Mouse (Mus musculus): ENCODE measurements around the gene 0610010F05Rik. TPM values are rescaled to one million over a fixed set of nuclear protein-coding genes. Genes with fewer than 3 reads are reported as not detected.

Gene 0610010F05Rik
- polyA plus RNA-seq, 1 experiment from 2014 or later, result 23.7 TPM

GRCm38 (mm10) chr11:23520473-23521205 is 112.8 kb downstream of the 0610010F05Rik start, which contains the start of gene 1700093K21Rik:
Gene 1700093K21Rik, minus strand, starts transcription at chr11:23521155.
- WGBS, result 49% methylated on average over 5 of the region's 5 CpGs
- H3K4me1 ChIP-seq (replicated peaks; ENCODE audit: insufficient read depth, low read length), result no peaks in the 10 kb centered on the region
- H3K9me3 ChIP-seq (replicated peaks; ENCODE audit: low read length), result no peaks in the 10 kb centered on the region
- no peak within 1 kb of the TSS for H3K27ac ChIP-seq
- ATAC-seq (replicated peaks; ENCODE audit: low FRiP score, low read depth), result no peak
- DNase-seq (ENCODE audit: low spot score), result no peak
- H3K36me3 ChIP-seq (ENCODE audit: insufficient read depth, low read length), result no peaks in the 10 kb centered on the region
- TF ChIP-seq CTCF (IDR thresholded peaks at IDR 0.05; ENCODE audit: low read depth), result no peak
- no peak within 1 kb of the TSS for H3K4me3 ChIP-seq (replicated peaks; ENCODE audit: low read depth, low read length)
- H3K27me3 ChIP-seq (ENCODE audit: insufficient read depth, low read length), result no peaks in the 10 kb centered on the region
- no peak within 1 kb of the TSS for H3K4me2 ChIP-seq (ENCODE audit: low read length)
- H3K9ac ChIP-seq (ENCODE audit: low read depth, low read length), result no peak within 1 kb of the TSS

GRCm38 (mm10) chr11:23518981-23519380 is 114.5 kb downstream of the 0610010F05Rik start:
- no peak overlapping the region for H3K4me3 ChIP-seq (replicated peaks; ENCODE audit: low read depth, low read length)
- no peaks in the 10 kb centered on the region for H3K27me3 ChIP-seq (ENCODE audit: insufficient read depth, low read length)
- H3K27ac ChIP-seq, result no peak overlapping the region
- H3K4me2 ChIP-seq (ENCODE audit: low read length), result no peak overlapping the region
- no peak overlapping the region for H3K9ac ChIP-seq (ENCODE audit: low read depth, low read length)
- DNase-seq (ENCODE audit: low spot score) (no peak), ATAC-seq (replicated peaks; ENCODE audit: low FRiP score, low read depth) (no peak)
- WGBS, result 66% methylated on average over 3 of the region's 3 CpGs
- no peaks in the 10 kb centered on the region for H3K36me3 ChIP-seq (ENCODE audit: insufficient read depth, low read length)
- TF ChIP-seq CTCF (IDR thresholded peaks at IDR 0.05; ENCODE audit: low read depth), result no peak
- no peaks in the 10 kb centered on the region for H3K9me3 ChIP-seq (replicated peaks; ENCODE audit: low read length)
- no peaks in the 10 kb centered on the region for H3K4me1 ChIP-seq (replicated peaks; ENCODE audit: insufficient read depth, low read length)

GRCm38 (mm10) chr11:23515315-23515714 is 118.1 kb downstream of the 0610010F05Rik start:
- H3K9ac ChIP-seq (ENCODE audit: low read depth, low read length), result no peak overlapping the region
- no peaks in the 10 kb centered on the region for H3K36me3 ChIP-seq (ENCODE audit: insufficient read depth, low read length)
- no peak overlapping the region for H3K4me2 ChIP-seq (ENCODE audit: low read length)
- no peak for TF ChIP-seq CTCF (IDR thresholded peaks at IDR 0.05; ENCODE audit: low read depth)
- no peak overlapping the region for H3K27ac ChIP-seq
- no peak for ATAC-seq (replicated peaks; ENCODE audit: low FRiP score, low read depth)
- H3K9me3 ChIP-seq (replicated peaks; ENCODE audit: low read length), result no peaks in the 10 kb centered on the region
- H3K27me3 ChIP-seq (ENCODE audit: insufficient read depth, low read length), result no peaks in the 10 kb centered on the region
- H3K4me3 ChIP-seq (replicated peaks; ENCODE audit: low read depth, low read length), result no peak overlapping the region
- 78% methylated on average over 2 of the region's 2 CpGs for WGBS
- DNase-seq (ENCODE audit: low spot score), result no peak
- no peaks in the 10 kb centered on the region for H3K4me1 ChIP-seq (replicated peaks; ENCODE audit: insufficient read depth, low read length)

Other genes starting within 250 kb of the 0610010F05Rik start
- 37.0 and 47.0 TPM in 2 replicates for gene Ahsa2, start 135.6 kb downstream of the 0610010F05Rik start, polyA plus RNA-seq (2015; fragmentation: Nextera tagmentation; extraction: Ambion mirVana)
- gene 1700093K21Rik, start 112.5 kb downstream of the 0610010F05Rik start, polyA plus RNA-seq (2015; fragmentation: Nextera tagmentation; extraction: Ambion mirVana), result not detected in 2 replicates
- 19.3 and 20.2 TPM in 2 replicates for gene Pus10, start 32.0 kb upstream of the 0610010F05Rik start, polyA plus RNA-seq (2015; fragmentation: Nextera tagmentation; extraction: Ambion mirVana)
- 32.4 and 32.9 TPM in 2 replicates for gene Pex13, start 32.3 kb upstream of the 0610010F05Rik start, polyA plus RNA-seq (2015; fragmentation: Nextera tagmentation; extraction: Ambion mirVana)
- 0.54 TPM in 2 replicates for gene Rel, start 137.3 kb upstream of the 0610010F05Rik start, polyA plus RNA-seq (2015; fragmentation: Nextera tagmentation; extraction: Ambion mirVana)

All from kidney, postnatal 0 days (tissue).